Mouse (Mus musculus): Measurements from ENCODE around the gene Jak1. TPM values are rescaled to one million over a fixed set of nuclear protein-coding genes. Genes with fewer than 3 reads are reported as not detected.

Jak1 gene
- 47.0 TPM for polyA plus RNA-seq (2014; fragmentation: Illumina TruSeq; extraction: RNeasy Lipid Tissue Mini Kit (QIAGEN cat#74804); ENCODE audit: insufficient read depth, low read depth, low replicate concordance)

GRCm38 (mm10) chr4:101264741-101265513, at the start of gene Jak1:
TSS of gene Jak1 (minus strand) at chr4:101265282.

Other genes with a start within 250 kb of the Jak1 start
- not detected for gene Gm10577, start 244.6 kb downstream of the Jak1 start, polyA plus RNA-seq (2014; fragmentation: Illumina TruSeq; extraction: RNeasy Lipid Tissue Mini Kit (QIAGEN cat#74804); ENCODE audit: insufficient read depth, low read depth, low replicate concordance)
- gene Raver2, start 196.3 kb downstream of the Jak1 start, polyA plus RNA-seq (2014; fragmentation: Illumina TruSeq; extraction: RNeasy Lipid Tissue Mini Kit (QIAGEN cat#74804); ENCODE audit: insufficient read depth, low read depth, low replicate concordance), result 11.5 TPM
- gene Ak4, start 154.0 kb upstream of the Jak1 start, polyA plus RNA-seq (2014; fragmentation: Illumina TruSeq; extraction: RNeasy Lipid Tissue Mini Kit (QIAGEN cat#74804); ENCODE audit: insufficient read depth, low read depth, low replicate concordance), result 1.1 TPM
- gene Dnajc6, start 231.4 kb upstream of the Jak1 start, polyA plus RNA-seq (2014; fragmentation: Illumina TruSeq; extraction: RNeasy Lipid Tissue Mini Kit (QIAGEN cat#74804); ENCODE audit: insufficient read depth, low read depth, low replicate concordance), result 0.52 TPM